Mouse (Mus musculus) kidney, postnatal 14 days (tissue): ENCODE data around the gene Iyd.

Experiments used
- DNase-seq: peaks from one replicate; pipeline ENCODE4 v3.0.0; 2022; ENCODE audit warnings: mixed read lengths

Gene Iyd

DNA sequence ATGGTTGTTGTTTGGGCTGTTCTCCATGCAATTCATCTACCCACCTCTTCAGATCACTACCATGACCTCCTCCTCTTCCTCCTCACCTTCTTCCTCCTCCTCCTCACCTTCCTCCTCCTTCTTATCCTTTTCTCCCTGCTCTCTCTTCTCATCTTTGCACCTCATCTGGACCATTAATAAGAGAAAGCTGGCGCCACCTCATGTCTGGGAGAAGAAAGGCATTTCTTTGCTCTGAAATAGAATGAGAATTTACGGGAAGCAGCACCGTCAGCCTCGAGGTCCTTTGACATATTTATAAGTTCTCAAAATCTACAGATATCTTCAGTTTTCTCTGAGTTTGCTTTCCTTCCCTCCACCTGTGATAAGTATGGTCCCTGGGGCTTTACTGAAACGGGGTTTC is 15.1 kb downstream of the Iyd start:
- DNase-seq = no peak

DNA sequence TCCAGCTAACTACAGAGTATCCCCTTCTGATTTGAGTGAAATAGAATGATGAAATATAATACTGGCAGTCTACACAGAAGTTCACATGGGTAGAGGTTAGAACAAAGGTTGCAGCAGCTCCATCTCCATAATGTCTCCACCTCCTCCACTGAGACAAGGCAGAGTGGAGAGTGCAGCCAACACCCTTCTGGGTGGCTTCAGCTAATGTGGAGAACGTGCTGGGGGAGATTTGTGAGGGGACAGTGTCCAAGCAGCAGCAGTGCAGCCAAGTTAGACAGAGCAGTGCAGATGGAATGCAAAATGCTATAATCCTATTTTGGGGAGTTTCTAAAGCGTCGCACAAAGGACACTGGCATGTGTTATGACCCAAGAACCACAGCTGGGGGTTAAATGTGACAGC is 16.5 kb downstream of the Iyd start:
- DNase-seq = no peak

DNA sequence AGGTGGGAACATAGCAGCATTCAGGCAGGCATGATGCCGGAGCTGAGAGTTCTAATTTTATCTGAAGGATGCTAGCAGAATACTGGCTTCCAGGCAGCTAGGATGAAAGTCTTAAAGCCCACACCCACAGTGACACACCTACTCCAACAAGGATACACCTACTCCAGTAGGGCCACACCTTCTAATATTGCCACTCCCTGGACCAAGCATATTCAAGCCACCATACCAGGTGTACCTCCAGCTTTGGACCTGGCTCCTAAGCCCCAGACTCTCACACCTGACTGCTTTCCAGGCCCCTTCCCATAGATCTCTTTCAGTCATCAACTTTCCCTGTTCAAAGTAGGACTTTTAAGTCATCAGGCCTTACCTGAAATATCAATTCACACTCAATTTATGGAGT is 19.1 kb downstream of the Iyd start:
- DNase-seq = no peak

DNA sequence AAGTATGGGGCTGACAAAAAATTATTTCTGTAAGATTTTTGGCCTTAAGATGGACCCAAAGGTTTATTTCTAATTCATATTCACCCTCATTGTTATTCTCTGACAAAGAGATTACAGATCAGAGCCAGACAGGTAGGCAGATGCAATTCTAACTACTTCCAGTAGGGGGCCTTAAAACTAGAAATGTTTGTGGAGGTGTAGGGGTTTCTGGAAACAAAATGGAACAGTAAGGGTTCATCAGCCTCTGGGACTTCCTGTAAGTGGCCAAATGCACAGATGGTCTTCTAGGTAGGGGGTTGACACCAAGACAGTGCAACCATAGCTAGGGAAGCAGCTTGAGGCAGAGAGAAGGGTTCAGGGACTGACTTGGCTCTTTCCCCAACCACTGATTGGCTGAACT is 22.1 kb downstream of the Iyd start:
- DNase-seq = no peak

DNA sequence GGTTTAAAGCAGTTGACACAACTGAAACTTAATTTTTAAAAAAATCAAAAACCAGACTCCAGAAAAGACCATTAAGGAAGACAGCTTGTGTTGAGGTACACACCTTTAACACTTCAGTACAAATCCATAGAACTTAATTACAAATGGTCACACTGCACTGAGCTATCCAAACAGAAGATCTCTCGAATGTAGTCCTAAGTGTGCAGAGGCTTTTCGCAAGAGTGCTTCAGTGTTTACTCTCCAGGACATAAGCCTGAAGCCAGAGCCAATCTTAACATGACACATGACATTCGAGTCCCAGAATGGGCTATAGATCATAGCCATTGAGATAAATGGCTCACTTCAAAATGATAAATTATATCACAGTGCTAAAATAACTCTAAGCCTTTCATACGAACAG is 25.1 kb downstream of the Iyd start:
- no peak for DNase-seq

DNA sequence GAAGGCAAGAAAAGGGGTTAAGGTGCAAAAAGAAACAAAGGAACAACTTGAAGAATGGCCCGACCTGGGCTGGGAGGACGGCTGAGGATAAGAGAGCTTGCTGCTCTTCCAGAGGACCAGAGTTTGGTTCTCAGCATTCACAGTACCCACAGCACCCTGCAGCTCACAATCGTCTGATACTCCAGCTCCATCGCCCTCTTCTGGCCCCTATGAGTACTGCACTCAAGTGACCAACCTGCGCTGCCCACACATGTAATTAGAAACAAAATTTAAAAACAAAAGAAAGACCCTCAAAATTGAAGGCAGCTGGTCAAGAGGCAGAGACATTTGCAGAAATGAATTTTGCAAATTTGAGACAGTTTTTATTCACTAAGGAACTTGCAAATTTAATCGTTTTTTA is 27.8 kb downstream of the Iyd start:
- DNase-seq = no peak

DNA sequence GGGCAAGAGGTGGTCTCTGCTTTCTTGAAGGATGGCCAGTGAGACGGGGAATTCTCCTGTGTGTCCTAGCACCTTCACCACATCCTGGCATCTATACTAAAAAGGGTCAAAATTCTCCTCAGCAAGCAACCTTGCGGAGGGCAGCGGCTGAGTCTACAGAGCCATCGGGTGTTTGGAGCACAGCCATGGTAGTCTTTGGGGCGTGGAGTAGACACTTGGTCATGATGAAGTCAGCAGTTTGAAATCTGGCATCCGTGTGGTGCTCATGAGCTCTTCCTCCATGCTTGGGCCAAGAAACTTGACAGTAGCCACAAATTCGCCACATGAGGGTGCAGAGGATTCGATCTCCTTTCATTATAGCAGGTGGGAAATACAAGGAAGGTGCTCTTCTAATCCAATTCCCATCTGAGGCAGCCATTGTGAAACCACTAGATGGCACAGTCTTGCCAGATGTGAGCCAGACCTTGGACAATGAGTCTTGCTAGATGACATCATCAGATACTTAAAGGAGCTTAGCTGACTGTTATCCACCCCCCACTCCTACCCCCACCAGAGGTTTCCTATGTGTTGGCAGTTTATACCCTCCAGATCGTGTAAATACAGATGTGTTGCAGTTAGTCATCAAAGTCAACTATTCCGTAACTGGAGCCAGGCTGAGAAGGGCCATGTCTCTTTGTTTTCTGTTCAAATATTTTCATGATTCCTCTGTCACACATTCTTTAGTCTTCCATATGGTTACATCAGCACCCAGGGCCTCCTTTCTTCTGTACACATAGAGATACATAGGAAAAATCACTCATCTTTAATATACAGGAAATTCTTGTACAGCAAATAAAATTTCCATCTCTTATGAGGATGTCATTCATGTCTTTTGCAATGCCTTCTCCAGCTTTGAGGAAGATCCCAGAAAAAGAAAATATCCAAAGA is 32.9 kb downstream of the Iyd start:
- DNase-seq = peak; percentile 78

DNA sequence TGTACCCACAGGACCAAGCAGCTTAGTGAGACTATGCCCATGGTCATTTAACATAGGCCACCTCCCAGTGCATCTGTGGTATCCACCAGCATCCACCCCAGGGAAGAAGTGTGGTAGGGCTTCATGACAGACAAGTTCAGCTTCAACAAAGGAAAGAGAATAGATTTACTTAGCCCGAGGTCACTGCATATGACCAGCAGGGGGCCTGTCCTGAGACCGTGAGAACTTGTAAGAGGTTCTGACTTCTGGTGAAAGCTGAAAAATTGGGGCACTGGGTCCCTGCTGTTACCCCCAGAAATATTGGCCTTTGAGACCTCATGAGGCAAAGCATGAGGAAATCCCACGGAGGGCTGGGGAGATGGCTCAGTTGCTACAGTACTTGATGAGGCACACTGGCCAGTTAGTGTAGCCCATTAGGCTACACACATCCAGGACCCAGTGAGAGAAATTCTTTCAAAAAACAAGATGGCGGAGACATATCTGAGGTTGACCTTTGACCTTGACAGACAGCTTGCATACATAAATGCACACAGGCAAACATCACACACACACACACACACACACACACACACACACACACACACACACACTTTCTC is 34.0 kb downstream of the Iyd start:
- DNase-seq = peak; percentile 61

DNA sequence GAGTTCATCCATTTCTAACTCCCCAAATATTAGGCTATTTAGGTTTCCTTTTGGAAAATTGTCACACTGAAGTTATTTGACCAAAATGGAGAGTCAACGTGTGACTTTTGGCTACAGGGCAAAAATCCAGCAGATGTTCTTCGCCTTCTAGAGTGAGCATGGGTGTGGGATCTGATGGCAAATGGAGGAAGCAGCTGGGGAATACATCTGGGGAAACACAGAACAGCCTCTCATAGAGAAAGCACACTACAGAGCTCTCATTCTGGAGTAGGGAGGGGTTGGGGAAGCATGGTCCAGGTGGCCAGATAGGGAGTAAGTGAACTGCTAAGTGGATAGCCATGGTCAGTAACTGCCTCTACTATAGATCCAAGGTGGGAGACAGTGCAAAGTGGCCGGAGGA is 50.6 kb downstream of the Iyd start:
- DNase-seq = no peak

DNA sequence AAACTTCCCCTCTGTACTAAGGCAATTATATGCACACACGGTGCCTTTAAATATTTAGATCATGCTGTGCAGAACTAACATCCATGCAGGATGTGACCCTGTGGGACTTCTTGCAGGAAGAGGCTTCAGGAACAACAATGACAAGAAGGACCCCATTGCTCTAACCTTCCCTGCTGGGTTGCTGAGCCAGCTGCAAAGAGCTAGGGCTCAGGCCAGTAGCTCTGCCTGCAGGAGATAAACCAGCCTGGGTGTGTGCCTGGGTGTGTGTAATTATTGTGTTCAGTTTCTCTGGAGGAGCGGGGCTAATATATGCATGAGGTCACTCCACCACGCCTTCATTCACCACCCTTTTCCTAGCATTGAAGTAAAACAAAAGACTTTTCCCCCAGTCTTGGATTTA is 51.8 kb downstream of the Iyd start:
- DNase-seq = peak; percentile 34

DNA sequence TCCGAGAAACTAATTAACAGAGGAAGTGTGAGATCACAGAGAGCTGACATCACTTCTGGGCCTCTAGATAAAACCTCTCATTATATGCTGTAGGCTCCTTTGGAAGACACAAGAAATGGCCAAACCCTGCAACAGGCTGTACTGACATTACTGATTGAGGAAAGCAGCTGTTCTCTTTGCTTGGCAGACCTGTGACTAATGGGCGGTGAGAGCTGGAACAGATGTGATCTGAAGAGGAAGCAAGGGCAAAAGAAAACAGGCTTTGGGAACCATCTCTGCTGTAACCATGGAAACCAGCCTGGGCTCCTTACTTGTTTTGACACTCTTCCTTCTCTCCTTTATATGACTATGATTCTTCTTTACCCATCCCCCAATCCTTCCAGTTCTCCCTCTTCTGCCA is 56.7 kb downstream of the Iyd start:
- DNase-seq = no peak

DNA sequence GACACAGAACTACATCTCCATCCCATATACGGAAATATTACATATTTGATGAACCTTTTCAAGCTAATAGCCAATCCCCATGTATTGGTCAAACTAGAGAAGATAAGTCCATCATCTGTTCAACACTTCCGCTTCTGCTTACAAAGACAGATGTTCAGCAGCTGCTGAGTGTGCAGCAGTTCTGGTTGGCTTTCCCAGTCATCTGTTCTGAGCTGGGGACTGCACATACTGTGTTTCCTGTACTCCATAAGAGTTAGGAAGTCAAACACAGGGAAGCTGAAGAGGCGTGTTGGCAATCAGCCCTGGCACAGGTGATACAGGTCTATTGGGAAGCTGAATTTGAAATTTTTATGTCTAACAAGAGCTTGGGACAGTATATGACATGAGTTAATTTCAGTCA is 57.7 kb downstream of the Iyd start:
- DNase-seq = no peak
